Mouse (Mus musculus) forebrain, embryonic 15.5 days (tissue): ENCODE measurements at regions not wholly inside any gene's neighbourhood (a gene's known extent, or its start where the extent isn't known, plus 50 kb on each side); places are given as distances from the start of the nearest gene placed in this dataset.
A peak's percentile ranks its signal among the peaks of the same experiment; 100 is the strongest.
"Not testable (repeated sequence)": the region's sequence is repeated elsewhere in the genome, so short reads cannot be mapped to it uniquely, and the experiment has no call there.

Source experiments
- ATAC-seq: fragments of 200-750 bp; cut with Nextera tagmentation; replicated peaks from 2 replicates; pipeline ENCODE4 v1.8.0; 2017; ENCODE audit warnings: mild to moderate bottlenecking, moderate TSS enrichment, moderate library complexity
- H3K27ac ChIP-seq: fragments of 300-500 bp; sonication (generic); replicated peaks from 2 replicates; pipeline ENCODE4 v1.5.1; 2015; ENCODE audit warnings: mild to moderate bottlenecking, inconsistent platforms
- H3K27me3 ChIP-seq: fragments of 300-500 bp; sonication (generic); 2 replicates; pipeline ENCODE4 v1.6.1; 2015; ENCODE audit warnings: inconsistent platforms
- H3K36me3 ChIP-seq: fragments of 300-500 bp; sonication (generic); 2 replicates; pipeline ENCODE4 v1.6.1; 2015; ENCODE audit warnings: mild to moderate bottlenecking, inconsistent platforms
- H3K4me1 ChIP-seq: fragments of 300-500 bp; sonication (generic); 2 replicates; pipeline ENCODE4 v1.6.1; 2015; ENCODE audit warnings: inconsistent platforms
- H3K4me2 ChIP-seq: fragments of 300-500 bp; sonication (generic); replicated peaks from 2 replicates; pipeline ENCODE4 v1.6.1; 2015; ENCODE audit warnings: mild to moderate bottlenecking, inconsistent platforms
- H3K4me3 ChIP-seq: fragments of 300-500 bp; sonication (generic); 2 replicates; pipeline ENCODE4 v1.5.1; 2015; ENCODE audit warnings: mild to moderate bottlenecking, inconsistent platforms
- H3K9ac ChIP-seq: fragments of 300-500 bp; sonication (generic); replicated peaks from 2 replicates; pipeline ENCODE4 v1.6.1; 2015; ENCODE audit warnings: mild to moderate bottlenecking, inconsistent platforms
- H3K9me3 ChIP-seq: fragments of 300-500 bp; sonication (generic); 2 replicates; pipeline ENCODE4 v1.6.1; 2016; ENCODE audit warnings: inconsistent platforms
- WGBS: fragments of 180-500 bp; shearing (Covaris S2); methylation state at CpG from one replicate; pipeline ENCODE4 v1.1.7; 2015; ENCODE audit warnings: mixed read lengths; 5-methylcytosine and 5-hydroxymethylcytosine counted together

GRCm38 (mm10) chr11:15981547-15981946 is 276.0 kb upstream of the Vstm2a start:
- 76% methylated on average over 5 of the region's 5 CpGs for WGBS
- Histone ChIP-seq H3K27ac (no peak overlapping the region), H3K27me3 (no peaks in the 10 kb centered on the region), H3K9ac (no peak overlapping the region), H3K4me3 (no peak overlapping the region), H3K9me3 (no peaks in the 10 kb centered on the region), H3K4me2 (no peak overlapping the region), H3K36me3 (no peaks in the 10 kb centered on the region), H3K4me1 (no peaks in the 10 kb centered on the region)
- 0 out of 2 replicates have a peak, but pooled peaks have one; percentile 46 for ATAC-seq

DNA sequence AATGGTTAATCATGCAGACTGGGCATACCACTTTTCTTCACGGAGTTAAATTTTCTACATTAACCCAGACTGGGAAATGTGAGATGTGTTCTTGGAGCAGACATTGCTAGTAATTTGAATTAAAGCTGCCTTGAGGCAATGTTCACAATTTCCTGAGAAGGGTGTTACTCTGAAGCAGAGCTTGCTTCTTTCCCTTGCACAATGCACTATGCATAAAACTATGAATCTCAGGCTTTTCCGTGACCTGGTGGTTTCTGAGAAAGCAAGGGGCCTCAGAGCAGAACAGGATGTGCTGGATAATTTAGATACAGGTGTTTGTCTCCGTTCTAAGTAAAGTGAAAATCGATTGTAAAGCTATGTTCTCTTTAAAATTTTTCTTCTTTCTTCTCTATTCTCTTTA is 273.0 kb upstream of the Vstm2a start:
- no peak overlapping the region for H3K4me2 ChIP-seq
- no peaks in the 10 kb centered on the region for H3K9me3 ChIP-seq
- WGBS = 76% methylated on average over 4 of the region's 4 CpGs
- H3K36me3 ChIP-seq = no peaks in the 10 kb centered on the region
- H3K4me1 ChIP-seq = no peaks in the 10 kb centered on the region
- no peak overlapping the region for H3K4me3 ChIP-seq
- no peak overlapping the region for H3K9ac ChIP-seq
- H3K27ac ChIP-seq = no peak overlapping the region
- no peak for ATAC-seq
- no peaks in the 10 kb centered on the region for H3K27me3 ChIP-seq

GRCm38 (mm10) chr11:15996421-15996820 is 261.1 kb upstream of the Vstm2a start:
- not testable (repeated sequence) for H3K36me3 ChIP-seq, H3K27ac ChIP-seq, H3K27me3 ChIP-seq, ATAC-seq, H3K4me3 ChIP-seq, H3K4me1 ChIP-seq, H3K9ac ChIP-seq, H3K4me2 ChIP-seq, H3K9me3 ChIP-seq
- 93% methylated on average over 2 of the region's 2 CpGs for WGBS

DNA sequence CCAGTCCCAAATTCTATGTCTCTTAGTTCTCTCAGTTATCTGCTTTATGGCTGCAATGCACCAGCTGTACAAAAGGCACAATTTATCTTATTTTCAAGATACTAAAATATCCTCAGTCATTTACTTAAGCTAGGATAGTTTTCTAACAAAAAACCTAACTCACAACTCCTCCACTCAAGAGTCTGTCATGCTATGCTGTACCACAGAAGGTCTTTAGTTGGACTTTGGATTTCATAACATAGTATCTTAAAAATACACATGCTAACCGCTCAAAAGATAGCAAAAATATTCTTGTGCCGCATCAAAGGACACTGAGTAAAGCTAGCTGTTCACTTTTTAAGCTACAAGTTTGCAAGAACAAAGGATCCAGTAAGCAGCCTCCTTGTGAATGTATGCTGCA is 255.6 kb upstream of the Vstm2a start:
- H3K36me3 ChIP-seq = no peaks in the 10 kb centered on the region
- no peak overlapping the region for H3K4me3 ChIP-seq
- H3K27ac ChIP-seq = no peak overlapping the region
- H3K9ac ChIP-seq = no peak overlapping the region
- ATAC-seq = no peak
- H3K9me3 ChIP-seq = no peaks in the 10 kb centered on the region
- H3K4me1 ChIP-seq = no peaks in the 10 kb centered on the region
- 95% methylated on average over 2 of the region's 2 CpGs for WGBS
- no peak overlapping the region for H3K4me2 ChIP-seq
- H3K27me3 ChIP-seq = no peaks in the 10 kb centered on the region
